Mouse (Mus musculus) limb, embryonic 14.5 days (tissue): Measurements from ENCODE around the gene Gla. TPM values are rescaled to one million over a fixed set of nuclear protein-coding genes. Genes with fewer than 3 reads are reported as not detected.

Experiments
- ATAC-seq: fragments of 200-750 bp; cut with Nextera tagmentation; 2 replicates; pipeline ENCODE4 v1.8.0; 2017; ENCODE audit warnings: low read depth, moderate number of reproducible peaks, moderate TSS enrichment; ENCODE audit not compliant: low FRiP score
- DNase-seq: peaks from one replicate; pipeline ENCODE4 v3.0.0-alpha.2; 2015; ENCODE audit warnings: low spot score
- H3K27ac ChIP-seq: fragments of 300-500 bp; sonication (generic); replicated peaks from 2 replicates; pipeline ENCODE4 v1.5.1; 2014; ENCODE audit warnings: low read depth, mild to moderate bottlenecking, low read length, moderate library complexity, mixed read lengths
- H3K27me3 ChIP-seq: fragments of 300-500 bp; sonication (generic); 2 replicates; pipeline ENCODE4 v1.6.1; 2014; ENCODE audit warnings: low read length, mixed read lengths; ENCODE audit not compliant: control insufficient read depth, insufficient read depth
- H3K36me3 ChIP-seq: fragments of 300-500 bp; sonication (generic); 2 replicates; pipeline ENCODE4 v1.6.1; 2014; ENCODE audit warnings: mild to moderate bottlenecking, low read length, moderate library complexity, mixed read lengths; ENCODE audit not compliant: control insufficient read depth, insufficient read depth
- H3K4me1 ChIP-seq: fragments of 300-500 bp; sonication (generic); 2 replicates; pipeline ENCODE4 v1.6.1; 2014; ENCODE audit warnings: antibody characterized with exemption, low read length, mixed read lengths; ENCODE audit not compliant: control insufficient read depth, insufficient read depth
- H3K4me2 ChIP-seq: fragments of 300-500 bp; sonication (generic); replicated peaks from 2 replicates; pipeline ENCODE4 v1.6.1; 2014; ENCODE audit warnings: low read depth, mild to moderate bottlenecking, low read length, moderate library complexity; ENCODE audit not compliant: severe bottlenecking
- H3K4me3 ChIP-seq: fragments of 300-500 bp; sonication (generic); replicated peaks from 2 replicates; pipeline ENCODE4 v1.5.1; 2014; ENCODE audit warnings: low read length
- H3K9ac ChIP-seq: fragments of 300-500 bp; sonication (generic); 2 replicates; pipeline ENCODE4 v1.6.1; 2014; ENCODE audit warnings: mild to moderate bottlenecking, low read depth, low read length, moderate library complexity; ENCODE audit not compliant: severe bottlenecking
- H3K9me3 ChIP-seq: fragments of 300-500 bp; sonication (generic); 2 replicates; pipeline ENCODE4 v1.6.1; 2016; ENCODE audit warnings: low read length; ENCODE audit not compliant: control insufficient read depth
- POLR2A ChIP-seq: fragments of 200-500 bp; IDR thresholded peaks from 2 replicates; pipeline ENCODE4 v1.8.0; 2012; ENCODE audit warnings: inconsistent platforms, mild to moderate bottlenecking, moderate library complexity, borderline replicate concordance; ENCODE audit not compliant: insufficient read depth, insufficient read length; ENCODE audit errors: extremely low read depth
- WGBS: fragments of 180-500 bp; shearing (Covaris S2); extraction: QIAGEN DNeasy Blood & Tissue Kit; methylation state at CpG from one replicate; pipeline ENCODE4 v1.1.7; 2014; 5-methylcytosine and 5-hydroxymethylcytosine counted together
- polyA plus RNA-seq, 2 experiments: library from polyadenylated mRNA; depleted of rRNA in 1 of 2; stranded (reverse) in 1 of 2; unstranded in 1 of 2; fragments of >200 nt; fragmentation: Nextera tagmentation in 1 of 2; extraction: Ambion mirVana in 1 of 2; gene quantifications; 2 replicates each; pipeline versions ENCODE4 v1.2.1 to v1.2.3; 2012 to 2014

Gene Gla
- polyA plus RNA-seq, 2 experiments: 3.8 to 4.9 TPM

GRCm38 (mm10) chrX:134609472-134609871 is 8.5 kb upstream of the Gla start:
- no peaks in the 10 kb centered on the region for H3K36me3 ChIP-seq
- 32% methylated on average over 4 of the region's 4 CpGs for WGBS
- DNase-seq (peak; percentile 67), ATAC-seq (no peak)
- TF ChIP-seq POLR2A: no peak
- H3K4me1 ChIP-seq: no peaks in the 10 kb centered on the region
- H3K9ac ChIP-seq: no peak overlapping the region
- H3K27ac ChIP-seq: no peak overlapping the region
- H3K4me2 ChIP-seq: no peak overlapping the region
- no peaks in the 10 kb centered on the region for H3K9me3 ChIP-seq
- H3K4me3 ChIP-seq: no peak overlapping the region
- H3K27me3 ChIP-seq: no peaks in the 10 kb centered on the region

GRCm38 (mm10) chrX:134601380-134602120 is 625 bp upstream of the Gla start:
- ATAC-seq (peak; percentile 86), DNase-seq (peak; percentile 11)
- WGBS: 21% methylated on average over 37 of the region's 43 CpGs
- Histone ChIP-seq H3K4me1 (no peaks in the 10 kb centered on the region), H3K27me3 (no peaks in the 10 kb centered on the region), H3K4me3 (peak overlapping the region; percentile 49), H3K36me3 (no peaks in the 10 kb centered on the region), H3K4me2 (peak overlapping the region; percentile 49), H3K9ac (peak overlapping the region; percentile 61), H3K9me3 (no peaks in the 10 kb centered on the region), H3K27ac (peak overlapping the region; percentile 91)
- TF ChIP-seq POLR2A: no peak

- no peak for TF ChIP-seq POLR2A
- ATAC-seq (no peak), DNase-seq (no peak)
- no peaks in the 10 kb centered on the region for H3K36me3 ChIP-seq
- peak overlapping the region; percentile 53 for H3K4me2 ChIP-seq
- H3K27me3 ChIP-seq: no peaks in the 10 kb centered on the region
- no peaks in the 10 kb centered on the region for H3K4me1 ChIP-seq
- no peaks in the 10 kb centered on the region for H3K9me3 ChIP-seq
- peak overlapping the region; percentile 55 for H3K9ac ChIP-seq
- no peak overlapping the region for H3K27ac ChIP-seq
- H3K4me3 ChIP-seq: peak overlapping the region; percentile 47
- WGBS: 24% methylated on average over 10 of the region's 10 CpGs
Measured at GRCm38 (mm10) chrX:134599922-134600565, 881 bp downstream of the Gla start.

GRCm38 (mm10) chrX:134589836-134590235 is 11.1 kb downstream of the Gla start:
- Histone ChIP-seq H3K4me1 (no peaks in the 10 kb centered on the region), H3K27ac (no peak overlapping the region), H3K36me3 (peaks cover 12% of the 10 kb centered on the region), H3K27me3 (no peaks in the 10 kb centered on the region), H3K9ac (no peak overlapping the region), H3K4me2 (no peak overlapping the region), H3K9me3 (no peaks in the 10 kb centered on the region), H3K4me3 (no peak overlapping the region)
- DNase-seq (no peak), ATAC-seq (no peak)
- TF ChIP-seq POLR2A: no peak
- WGBS: 51% methylated on average over 5 of the region's 5 CpGs

GRCm38 (mm10) chrX:134588997-134589396 is 11.9 kb downstream of the Gla start:
- Histone ChIP-seq H3K27ac (no peak overlapping the region), H3K9ac (no peak overlapping the region), H3K4me1 (no peaks in the 10 kb centered on the region), H3K36me3 (peaks cover 12% of the 10 kb centered on the region), H3K4me3 (no peak overlapping the region), H3K9me3 (no peaks in the 10 kb centered on the region), H3K4me2 (no peak overlapping the region), H3K27me3 (no peaks in the 10 kb centered on the region)
- ATAC-seq (no peak), DNase-seq (no peak)
- WGBS: 93% methylated on average over 3 of the region's 3 CpGs
- no peak for TF ChIP-seq POLR2A
